Mouse (Mus musculus) cerebellum, postnatal 4 days (tissue): ENCODE measurements around the gene Tmem269.

Source experiments
- DNase-seq, 2 experiments: peaks; one replicate each; pipeline ENCODE4 v3.0.0; 2022; ENCODE audit warnings: low spot score in 2 of 2, mixed read lengths in 1 of 2

The Tmem269 gene

DNA sequence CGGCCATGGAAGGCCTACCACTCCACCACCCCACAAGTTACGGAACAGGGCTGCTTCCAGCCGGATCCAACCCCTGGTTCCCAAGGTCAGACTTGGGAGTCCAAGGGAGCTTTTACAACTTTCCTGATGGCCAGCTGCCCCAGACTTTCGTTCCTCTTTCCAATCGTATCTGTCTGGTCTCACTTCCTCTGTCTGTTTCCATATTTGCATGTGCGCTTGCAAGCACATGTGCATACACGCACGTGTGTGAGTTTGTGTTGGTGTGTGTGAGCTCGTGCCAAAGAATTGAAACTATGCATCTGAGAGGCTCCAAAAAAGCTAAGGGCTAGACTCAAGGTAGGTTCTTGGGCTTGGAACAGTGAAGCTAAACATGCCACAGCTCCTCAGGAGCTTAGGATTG, 36.6 kb downstream of the Tmem269 start:
- DNase-seq: no peak

GRCm38 (mm10) chr4:119180133-119180707, 37.8 kb downstream of the Tmem269 start:
- no peak for DNase-seq

DNA sequence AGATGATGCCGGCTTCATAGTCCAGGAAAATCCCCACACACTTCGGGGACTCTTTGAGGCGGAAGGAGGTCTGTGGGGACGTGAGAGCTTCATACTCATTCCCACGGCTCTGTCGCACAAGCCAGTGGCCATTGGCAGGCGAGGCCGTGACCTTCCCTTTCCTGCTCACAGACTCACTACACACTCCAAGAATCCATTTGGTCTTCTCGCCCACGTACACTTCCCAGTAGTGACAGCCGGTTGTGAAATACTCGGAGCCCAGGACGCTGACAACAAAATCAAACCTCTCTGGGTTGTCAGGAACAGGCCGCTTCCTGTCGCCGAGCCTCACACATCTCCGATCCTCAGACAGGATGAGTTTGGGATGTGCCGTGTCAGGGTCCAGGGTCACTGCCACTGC, 39.7 kb downstream of the Tmem269 start:
- DNase-seq: no peak

- no peak for DNase-seq
Observed at GRCm38 (mm10) chr4:119177702-119178101, 40.3 kb downstream of the Tmem269 start.

DNA sequence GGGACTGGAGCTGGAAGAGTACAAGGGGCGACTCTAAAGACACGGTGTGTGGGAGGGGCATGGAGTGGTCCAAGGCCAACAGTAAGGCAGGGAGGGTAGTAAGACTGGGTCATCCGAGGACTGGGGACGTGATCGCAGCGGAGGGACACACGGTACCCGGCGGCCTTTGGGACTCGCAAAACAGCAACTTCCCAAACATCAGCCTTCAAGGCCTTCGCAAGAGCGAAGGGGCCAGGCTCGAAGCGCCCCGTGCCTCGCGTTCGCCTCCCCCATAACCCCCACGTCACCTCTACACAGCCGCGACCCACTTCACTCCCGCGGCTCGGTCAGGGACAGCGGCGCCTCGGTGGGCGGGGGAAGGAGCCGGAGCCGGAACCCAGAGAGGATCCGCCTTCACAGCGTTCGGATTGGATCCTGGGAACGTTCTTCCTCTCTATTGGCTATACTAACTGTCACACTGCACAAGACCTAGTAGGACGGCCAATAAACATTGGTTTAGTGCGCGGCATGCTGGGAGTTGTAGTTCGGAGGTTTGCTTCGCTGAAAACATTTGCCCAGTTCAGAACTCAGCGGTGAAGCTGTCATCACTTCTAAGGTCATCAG, 44.1 kb downstream of the Tmem269 start, which contains the start of gene Zfp691:
Gene Zfp691, minus strand, starts transcription at position 345 of the 603 bp plus-strand sequence.
- DNase-seq: peak; percentile 83 to 93

- DNase-seq: no peak
Observed at GRCm38 (mm10) chr4:119172919-119173650, 44.9 kb downstream of the Tmem269 start.

GRCm38 (mm10) chr4:119167663-119168062, 50.4 kb downstream of the Tmem269 start:
- DNase-seq: peak; percentile 77 to 85

DNA sequence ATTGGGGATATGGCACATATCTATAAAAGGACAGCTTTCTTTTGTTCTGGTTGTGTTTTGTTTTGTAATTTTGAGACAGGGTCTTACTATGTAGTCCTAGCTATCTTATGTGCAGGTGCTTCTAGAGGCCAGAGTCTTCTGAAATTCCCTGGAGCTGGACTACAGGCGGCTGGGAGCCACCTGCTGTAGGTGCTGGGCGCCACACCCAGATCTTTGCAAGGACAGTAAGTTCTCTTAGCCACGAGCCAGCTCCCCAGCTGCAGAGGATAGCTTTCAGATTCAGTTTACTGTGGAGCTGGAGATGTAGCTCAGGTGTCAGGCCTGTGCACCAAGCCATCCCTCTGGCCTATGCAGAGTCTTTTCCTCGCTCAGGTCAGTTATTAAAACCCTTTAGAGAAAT, 50.9 kb downstream of the Tmem269 start:
- DNase-seq: no peak

- DNase-seq: no peak
Observed at GRCm38 (mm10) chr4:119165916-119166315, 52.1 kb downstream of the Tmem269 start.

DNA sequence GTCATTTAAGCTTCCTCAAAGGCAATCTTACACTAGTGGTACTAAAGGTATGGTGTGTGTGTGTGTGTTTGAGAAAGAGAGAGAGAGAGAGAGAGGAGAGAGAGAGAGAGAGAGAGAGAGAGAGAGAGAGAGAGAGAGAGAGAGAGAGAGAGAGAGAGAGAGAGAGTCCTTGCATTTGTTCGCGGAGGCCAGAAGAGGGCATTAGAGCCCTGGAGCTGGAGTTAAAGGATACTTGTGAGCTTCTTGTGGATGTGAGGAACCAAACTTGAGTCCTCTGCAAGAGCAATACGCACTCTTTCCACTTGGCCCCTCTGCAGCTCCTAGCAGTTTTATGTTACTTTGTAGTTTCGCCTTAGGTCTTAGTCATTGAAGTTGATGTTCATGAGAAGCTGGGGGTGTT, 55.0 kb downstream of the Tmem269 start:
- DNase-seq: no peak

GRCm38 (mm10) chr4:119161358-119161757, 56.7 kb downstream of the Tmem269 start:
- DNase-seq: no peak

DNA sequence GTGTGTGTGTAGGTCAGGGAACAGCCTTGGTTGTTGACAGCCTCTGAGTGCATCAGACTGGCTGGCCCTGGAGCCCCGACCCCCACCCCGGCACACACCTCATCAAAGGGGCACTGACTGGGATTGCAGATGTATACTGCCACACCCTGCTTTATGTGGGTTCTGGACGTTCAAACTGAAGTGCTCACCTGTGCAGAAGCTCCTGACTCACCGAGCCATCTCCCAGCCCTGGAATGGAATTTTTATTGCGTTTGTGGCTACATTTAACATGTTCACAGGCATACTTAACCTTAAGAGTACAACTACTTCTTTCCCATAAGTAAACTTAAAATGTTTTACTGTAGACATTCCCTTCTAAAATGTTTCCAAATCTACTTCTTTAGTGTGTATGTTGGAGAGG, 60.1 kb downstream of the Tmem269 start:
- no peak for DNase-seq

DNA sequence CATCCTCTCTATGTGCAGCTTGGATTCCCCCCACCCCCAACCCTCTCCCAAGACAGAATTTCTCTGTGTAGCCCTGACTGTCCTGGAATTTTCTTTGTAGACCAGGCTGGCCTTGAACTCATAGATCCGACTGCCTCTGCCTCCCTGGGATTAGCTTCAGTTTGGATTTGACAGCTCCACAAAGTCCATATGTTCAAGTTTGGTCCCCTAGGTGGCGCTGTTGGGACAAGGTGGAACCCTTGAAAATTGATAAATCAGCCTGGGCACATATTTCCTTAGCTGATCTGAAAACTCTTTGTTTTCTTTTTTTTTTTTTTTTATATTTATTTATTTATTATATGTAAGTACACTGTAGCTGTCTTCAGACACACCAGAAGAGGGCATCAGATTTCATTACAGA, 60.8 kb downstream of the Tmem269 start:
- DNase-seq: peak in 1 of 2 experiments; percentile 62
